Mouse (Mus musculus): ENCODE measurements at regions not wholly inside any gene's neighbourhood (a gene's known extent, or its start where the extent isn't known, plus 50 kb on each side); places are given as distances from the start of the nearest gene placed in this dataset.

GRCm38 (mm10) chr3:99641343-99642106, 243.7 kb upstream of the Spag17 start:
- Histone ChIP-seq H3K4me3 (no peak overlapping the region), H3K27me3 (no peaks in the 10 kb centered on the region), H3K4me1 (replicated peaks) (no peaks in the 10 kb centered on the region), H3K27ac (no peak overlapping the region), H3K36me3 (no peaks in the 10 kb centered on the region), H3K9me3 (no peaks in the 10 kb centered on the region), H3K4me2 (no peak overlapping the region), H3K9ac (no peak overlapping the region)
- 74% methylated on average over 8 of the region's 8 CpGs for WGBS
- no peak for ATAC-seq (ENCODE audit: low FRiP score)

- Histone ChIP-seq H3K36me3 (no peaks in the 10 kb centered on the region), H3K27me3 (no peaks in the 10 kb centered on the region), H3K4me3 (no peak overlapping the region), H3K4me2 (no peak overlapping the region), H3K27ac (no peak overlapping the region), H3K9ac (no peak overlapping the region), H3K4me1 (replicated peaks) (no peaks in the 10 kb centered on the region), H3K9me3 (no peaks in the 10 kb centered on the region)
- ATAC-seq (ENCODE audit: low FRiP score) = peak; percentile 49; the same call in 1 of the 2 replicates
- 58% methylated on average over 1 of the region's 1 CpGs for WGBS
These were observed 240.3 kb upstream of the Spag17 start for GRCm38 (mm10) chr3:99644910-99645309.

GRCm38 (mm10) chr3:99645318-99645717, 239.9 kb upstream of the Spag17 start:
- H3K36me3 ChIP-seq = no peaks in the 10 kb centered on the region
- H3K27me3 ChIP-seq = no peaks in the 10 kb centered on the region
- 75% methylated on average over 4 of the region's 4 CpGs for WGBS
- no peak overlapping the region for H3K4me3 ChIP-seq
- H3K27ac ChIP-seq = no peak overlapping the region
- no peak overlapping the region for H3K9ac ChIP-seq
- no peaks in the 10 kb centered on the region for H3K4me1 ChIP-seq (replicated peaks)
- ATAC-seq (ENCODE audit: low FRiP score) = peak; percentile 39; the same call in 1 of the 2 replicates
- no peak overlapping the region for H3K4me2 ChIP-seq
- H3K9me3 ChIP-seq = no peaks in the 10 kb centered on the region

- H3K4me1 ChIP-seq (replicated peaks) = no peaks in the 10 kb centered on the region
- no peaks in the 10 kb centered on the region for H3K27me3 ChIP-seq
- H3K9me3 ChIP-seq = no peaks in the 10 kb centered on the region
- H3K27ac ChIP-seq = no peak overlapping the region
- ATAC-seq (ENCODE audit: low FRiP score) = no peak
- H3K36me3 ChIP-seq = no peaks in the 10 kb centered on the region
- no peak overlapping the region for H3K4me2 ChIP-seq
- 93% methylated on average over 5 of the region's 5 CpGs for WGBS
- H3K4me3 ChIP-seq = no peak overlapping the region
- no peak overlapping the region for H3K9ac ChIP-seq
These were observed 227.6 kb upstream of the Spag17 start for GRCm38 (mm10) chr3:99657617-99658016.

GRCm38 (mm10) chr3:99663783-99664182, 221.4 kb upstream of the Spag17 start:
- Histone ChIP-seq H3K36me3 (no peaks in the 10 kb centered on the region), H3K27me3 (no peaks in the 10 kb centered on the region), H3K4me3 (no peak overlapping the region), H3K27ac (no peak overlapping the region), H3K9ac (no peak overlapping the region), H3K9me3 (no peaks in the 10 kb centered on the region), H3K4me2 (no peak overlapping the region), H3K4me1 (replicated peaks) (peaks cover 9% of the 10 kb centered on the region; the same call in 1 of the 2 replicates)
- ATAC-seq (ENCODE audit: low FRiP score) = no peak
- WGBS = 76% methylated on average over 6 of the region's 6 CpGs

- Histone ChIP-seq H3K36me3 (no peaks in the 10 kb centered on the region), H3K4me3 (no peak overlapping the region), H3K4me2 (no peak overlapping the region), H3K4me1 (replicated peaks) (peaks cover 9% of the 10 kb centered on the region; the same call in 1 of the 2 replicates), H3K27me3 (no peaks in the 10 kb centered on the region), H3K9me3 (no peaks in the 10 kb centered on the region), H3K27ac (no peak overlapping the region), H3K9ac (no peak overlapping the region)
- ATAC-seq (ENCODE audit: low FRiP score) = no peak
- WGBS = 74% methylated on average over 5 of the region's 5 CpGs
These were observed 219.8 kb upstream of the Spag17 start for GRCm38 (mm10) chr3:99665363-99665762.

- H3K27me3 ChIP-seq = no peaks in the 10 kb centered on the region
- ATAC-seq (ENCODE audit: low FRiP score) = peak; percentile 32; the same call in 1 of the 2 replicates
- H3K9me3 ChIP-seq = no peaks in the 10 kb centered on the region
- peaks cover 9% of the 10 kb centered on the region; the same call in 1 of the 2 replicates for H3K4me1 ChIP-seq (replicated peaks)
- H3K4me3 ChIP-seq = no peak overlapping the region
- H3K9ac ChIP-seq = no peak overlapping the region
- H3K36me3 ChIP-seq = no peaks in the 10 kb centered on the region
- whole genome bisulfite sequencing = 35% methylated on average over 10 of the region's 10 CpGs
- H3K4me2 ChIP-seq = no peak overlapping the region
- H3K27ac ChIP-seq = no peak overlapping the region
These were observed 219.1 kb upstream of the Spag17 start for GRCm38 (mm10) chr3:99665902-99666768.

- H3K9me3 ChIP-seq = no peaks in the 10 kb centered on the region
- no peak for ATAC-seq (ENCODE audit: low FRiP score)
- H3K9ac ChIP-seq = no peak overlapping the region
- no peaks in the 10 kb centered on the region for H3K4me1 ChIP-seq (replicated peaks)
- no peak overlapping the region for H3K4me3 ChIP-seq
- 90% methylated on average over 2 of the region's 2 CpGs for WGBS
- no peaks in the 10 kb centered on the region for H3K27me3 ChIP-seq
- no peak overlapping the region for H3K27ac ChIP-seq
- H3K4me2 ChIP-seq = no peak overlapping the region
- no peaks in the 10 kb centered on the region for H3K36me3 ChIP-seq
These were observed 211.1 kb upstream of the Spag17 start for GRCm38 (mm10) chr3:99674145-99674544.

- no peak for ATAC-seq (ENCODE audit: low FRiP score)
- Histone ChIP-seq H3K9ac (no peak overlapping the region), H3K4me2 (no peak overlapping the region), H3K9me3 (no peaks in the 10 kb centered on the region), H3K4me1 (replicated peaks) (no peaks in the 10 kb centered on the region), H3K4me3 (no peak overlapping the region), H3K27ac (no peak overlapping the region), H3K36me3 (no peaks in the 10 kb centered on the region), H3K27me3 (no peaks in the 10 kb centered on the region)
- 91% methylated on average over 4 of the region's 4 CpGs for WGBS
These were observed 175.7 kb upstream of the Spag17 start for GRCm38 (mm10) chr3:99709506-99709905.

GRCm38 (mm10) chr3:99716381-99716780, 168.8 kb upstream of the Spag17 start:
- 50% methylated on average over 4 of the region's 4 CpGs for WGBS

GRCm38 (mm10) chr3:99738093-99738803, 147.0 kb upstream of the Spag17 start:
- Histone ChIP-seq H3K4me2 (no peak overlapping the region), H3K4me1 (replicated peaks) (0 out of 2 replicates have a peak, but pooled peaks cover 5% of the 10 kb centered on the region), H3K36me3 (no peaks in the 10 kb centered on the region), H3K9ac (no peak overlapping the region), H3K4me3 (no peak overlapping the region), H3K9me3 (no peaks in the 10 kb centered on the region), H3K27me3 (no peaks in the 10 kb centered on the region), H3K27ac (no peak overlapping the region)
- WGBS = 84% methylated on average over 3 of the region's 3 CpGs
- ATAC-seq (ENCODE audit: low FRiP score) = no peak

More at GRCm38 (mm10) chr3:99716381-99716780, 168.8 kb upstream of the Spag17 start:
- H3K36me3 ChIP-seq = no peaks in the 10 kb centered on the region
- ATAC-seq (ENCODE audit: low FRiP score) = no peak
- no peak overlapping the region for H3K27ac ChIP-seq
- H3K4me2 ChIP-seq = no peak overlapping the region
- no peaks in the 10 kb centered on the region for H3K27me3 ChIP-seq
- no peak overlapping the region for H3K4me3 ChIP-seq
- no peak overlapping the region for H3K9ac ChIP-seq
- no peaks in the 10 kb centered on the region for H3K4me1 ChIP-seq (replicated peaks)
- no peaks in the 10 kb centered on the region for H3K9me3 ChIP-seq

GRCm38 (mm10) chr3:99739654-99740053, 145.6 kb upstream of the Spag17 start:
- 76% methylated on average over 7 of the region's 7 CpGs for WGBS
- Histone ChIP-seq H3K9me3 (no peaks in the 10 kb centered on the region), H3K27ac (no peak overlapping the region), H3K9ac (no peak overlapping the region), H3K27me3 (no peaks in the 10 kb centered on the region), H3K36me3 (no peaks in the 10 kb centered on the region), H3K4me1 (replicated peaks) (0 out of 2 replicates have a peak, but pooled peaks cover 5% of the 10 kb centered on the region), H3K4me3 (no peak overlapping the region), H3K4me2 (no peak overlapping the region)
- no peak for ATAC-seq (ENCODE audit: low FRiP score)
